Mouse (Mus musculus): ENCODE results near the gene Olfr923. TPM values are rescaled to one million over a fixed set of nuclear protein-coding genes. Genes with fewer than 3 reads are reported as not detected.
"Not testable (repeated sequence)": the region's sequence is repeated elsewhere in the genome, so short reads cannot be mapped to it uniquely, and the experiment has no call there.

Olfr923 gene
- total and polyA plus RNA-seq, 2 experiments from 2014 or later = not detected

- H3K36me3 ChIP-seq (ENCODE audit: insufficient read depth, low read length) = no peaks in the 10 kb centered on the region
- H3K27me3 ChIP-seq (ENCODE audit: insufficient read depth, low read length) = no peaks in the 10 kb centered on the region
- H3K27ac ChIP-seq = no peak within 1 kb of the TSS
- no peak for TF ChIP-seq CTCF (IDR thresholded peaks at IDR 0.05; ENCODE audit: low read depth)
- ATAC-seq (no peak), DNase-seq (ENCODE audit: low spot score) (no peak)
- no peak within 1 kb of the TSS for H3K9ac ChIP-seq (replicated peaks; ENCODE audit: low read length)
- H3K9me3 ChIP-seq (ENCODE audit: low read length) = no peaks in the 10 kb centered on the region
- no peak within 1 kb of the TSS for H3K4me2 ChIP-seq (ENCODE audit: low read depth, low read length)
- H3K4me1 ChIP-seq (ENCODE audit: insufficient read depth, low read length) = no peaks in the 10 kb centered on the region
- H3K4me3 ChIP-seq (ENCODE audit: low read length) = no peak within 1 kb of the TSS
Observed at GRCm38 (mm10) chr9:38854760-38855159, 28.4 kb downstream of the Olfr923 start, which contains the start of gene Olfr26. Olfr26 (plus strand) TSS chr9:38855060.

GRCm38 (mm10) chr9:38874880-38875279, 48.5 kb downstream of the Olfr923 start:
- not testable (repeated sequence) for H3K9ac ChIP-seq (replicated peaks; ENCODE audit: low read length); H3K4me3 ChIP-seq (ENCODE audit: low read length); H3K4me1 ChIP-seq (ENCODE audit: insufficient read depth, low read length); H3K27ac ChIP-seq; H3K27me3 ChIP-seq (ENCODE audit: insufficient read depth, low read length); ATAC-seq; DNase-seq (ENCODE audit: low spot score); H3K36me3 ChIP-seq (ENCODE audit: insufficient read depth, low read length); H3K9me3 ChIP-seq (ENCODE audit: low read length); H3K4me2 ChIP-seq (ENCODE audit: low read depth, low read length)
- WGBS = 54% methylated on average over 2 of the region's 2 CpGs

- H3K4me1 ChIP-seq (ENCODE audit: insufficient read depth, low read length) = no peaks in the 10 kb centered on the region
- H3K4me2 ChIP-seq (ENCODE audit: low read depth, low read length) = no peak within 1 kb of the TSS
- H3K27ac ChIP-seq = no peak within 1 kb of the TSS
- no peak within 1 kb of the TSS for H3K4me3 ChIP-seq (ENCODE audit: low read length)
- H3K36me3 ChIP-seq (ENCODE audit: insufficient read depth, low read length) = no peaks in the 10 kb centered on the region
- WGBS = 87% methylated on average over 2 of the region's 2 CpGs
- H3K9ac ChIP-seq (replicated peaks; ENCODE audit: low read length) = no peak within 1 kb of the TSS
- no peak for DNase-seq (ENCODE audit: low spot score)
- H3K9me3 ChIP-seq (ENCODE audit: low read length) = no peaks in the 10 kb centered on the region
- no peak for ATAC-seq
- TF ChIP-seq CTCF (IDR thresholded peaks at IDR 0.05; ENCODE audit: low read depth) = no peak
- no peaks in the 10 kb centered on the region for H3K27me3 ChIP-seq (ENCODE audit: insufficient read depth, low read length)
Observed at GRCm38 (mm10) chr9:38876826-38877225, 50.5 kb downstream of the Olfr923 start, which contains the start of gene Olfr926. Olfr926 (plus strand) TSS chr9:38877126.

Other genes with a start within 250 kb of the Olfr923 start
- gene Olfr912, start 246.4 kb upstream of the Olfr923 start, total RNA-seq (2014; rRNA removed) = not detected in 2 replicates
- gene Olfr912, start 246.4 kb upstream of the Olfr923 start, polyA plus RNA-seq (2015; fragmentation: Nextera tagmentation; extraction: Ambion mirVana) = not detected in 2 replicates
- not detected in 2 replicates for gene Olfr913, start 233.8 kb upstream of the Olfr923 start, total RNA-seq (2014; rRNA removed)
- gene Olfr913, start 233.8 kb upstream of the Olfr923 start, polyA plus RNA-seq (2015; fragmentation: Nextera tagmentation; extraction: Ambion mirVana) = not detected in 2 replicates
- gene Olfr914, start 221.4 kb upstream of the Olfr923 start, total RNA-seq (2014; rRNA removed) = not detected in 2 replicates
- gene Olfr914, start 221.4 kb upstream of the Olfr923 start, polyA plus RNA-seq (2015; fragmentation: Nextera tagmentation; extraction: Ambion mirVana) = not detected in 2 replicates
- not detected in 2 replicates for gene Olfr916, start 166.7 kb upstream of the Olfr923 start, total RNA-seq (2014; rRNA removed)
- gene Olfr916, start 166.7 kb upstream of the Olfr923 start, polyA plus RNA-seq (2015; fragmentation: Nextera tagmentation; extraction: Ambion mirVana) = not detected in 2 replicates
- gene Olfr917, start 160.7 kb upstream of the Olfr923 start, total RNA-seq (2014; rRNA removed) = not detected in 2 replicates
- not detected in 2 replicates for gene Olfr917, start 160.7 kb upstream of the Olfr923 start, polyA plus RNA-seq (2015; fragmentation: Nextera tagmentation; extraction: Ambion mirVana)
- gene Olfr918, start 151.9 kb upstream of the Olfr923 start, total RNA-seq (2014; rRNA removed) = not detected in 2 replicates
- not detected in 2 replicates for gene Olfr918, start 151.9 kb upstream of the Olfr923 start, polyA plus RNA-seq (2015; fragmentation: Nextera tagmentation; extraction: Ambion mirVana)
- not detected in 2 replicates for gene Olfr919, start 122.9 kb upstream of the Olfr923 start, total RNA-seq (2014; rRNA removed)
- not detected in 2 replicates for gene Olfr919, start 122.9 kb upstream of the Olfr923 start, polyA plus RNA-seq (2015; fragmentation: Nextera tagmentation; extraction: Ambion mirVana)
- 9.2 and 14.1 TPM in 2 replicates for gene Vwa5a, start 108.3 kb upstream of the Olfr923 start, total RNA-seq (2014; rRNA removed)
- 9.4 and 10.2 TPM in 2 replicates for gene Vwa5a, start 108.3 kb upstream of the Olfr923 start, polyA plus RNA-seq (2015; fragmentation: Nextera tagmentation; extraction: Ambion mirVana)
- gene Olfr920, start 74.2 kb upstream of the Olfr923 start, total RNA-seq (2014; rRNA removed) = 0.21 TPM in 1 of 2 replicates, not detected in the other
- 0.03 and 0.06 TPM in 2 replicates for gene Olfr920, start 74.2 kb upstream of the Olfr923 start, polyA plus RNA-seq (2015; fragmentation: Nextera tagmentation; extraction: Ambion mirVana)
- gene Olfr921, start 53.5 kb upstream of the Olfr923 start, total RNA-seq (2014; rRNA removed) = not detected in 2 replicates
- gene Olfr921, start 53.5 kb upstream of the Olfr923 start, polyA plus RNA-seq (2015; fragmentation: Nextera tagmentation; extraction: Ambion mirVana) = not detected in 2 replicates
- not detected in 2 replicates for gene Olfr922, start 11.9 kb upstream of the Olfr923 start, total RNA-seq (2014; rRNA removed)
- gene Olfr922, start 11.9 kb upstream of the Olfr923 start, polyA plus RNA-seq (2015; fragmentation: Nextera tagmentation; extraction: Ambion mirVana) = not detected in 2 replicates
- not detected in 2 replicates for gene Olfr924, start 17.9 kb downstream of the Olfr923 start, total RNA-seq (2014; rRNA removed)
- not detected in 2 replicates for gene Olfr924, start 17.9 kb downstream of the Olfr923 start, polyA plus RNA-seq (2015; fragmentation: Nextera tagmentation; extraction: Ambion mirVana)
- not detected in 2 replicates for gene Olfr26, start 28.5 kb downstream of the Olfr923 start, total RNA-seq (2014; rRNA removed)
- gene Olfr26, start 28.5 kb downstream of the Olfr923 start, polyA plus RNA-seq (2015; fragmentation: Nextera tagmentation; extraction: Ambion mirVana) = not detected in 2 replicates
- not detected in 2 replicates for gene Olfr926, start 50.6 kb downstream of the Olfr923 start, total RNA-seq (2014; rRNA removed)
- not detected in 2 replicates for gene Olfr926, start 50.6 kb downstream of the Olfr923 start, polyA plus RNA-seq (2015; fragmentation: Nextera tagmentation; extraction: Ambion mirVana)
- gene Olfr930, start 103.3 kb downstream of the Olfr923 start, total RNA-seq (2014; rRNA removed) = not detected in 2 replicates
- gene Olfr930, start 103.3 kb downstream of the Olfr923 start, polyA plus RNA-seq (2015; fragmentation: Nextera tagmentation; extraction: Ambion mirVana) = not detected in 2 replicates
- not detected in 2 replicates for gene Olfr933, start 145.8 kb downstream of the Olfr923 start, total RNA-seq (2014; rRNA removed)
- gene Olfr933, start 145.8 kb downstream of the Olfr923 start, polyA plus RNA-seq (2015; fragmentation: Nextera tagmentation; extraction: Ambion mirVana) = not detected in 2 replicates
- not detected in 2 replicates for gene Olfr934, start 161.8 kb downstream of the Olfr923 start, total RNA-seq (2014; rRNA removed)
- not detected in 2 replicates for gene Olfr934, start 161.8 kb downstream of the Olfr923 start, polyA plus RNA-seq (2015; fragmentation: Nextera tagmentation; extraction: Ambion mirVana)
- not detected in 2 replicates for gene Olfr935, start 173.1 kb downstream of the Olfr923 start, total RNA-seq (2014; rRNA removed)
- not detected in 2 replicates for gene Olfr935, start 173.1 kb downstream of the Olfr923 start, polyA plus RNA-seq (2015; fragmentation: Nextera tagmentation; extraction: Ambion mirVana)
- not detected in 2 replicates for gene Olfr146, start 196.8 kb downstream of the Olfr923 start, total RNA-seq (2014; rRNA removed)
- not detected in 2 replicates for gene Olfr146, start 196.8 kb downstream of the Olfr923 start, polyA plus RNA-seq (2015; fragmentation: Nextera tagmentation; extraction: Ambion mirVana)
- not detected in 2 replicates for gene Olfr937, start 238.4 kb downstream of the Olfr923 start, total RNA-seq (2014; rRNA removed)
- gene Olfr937, start 238.4 kb downstream of the Olfr923 start, polyA plus RNA-seq (2015; fragmentation: Nextera tagmentation; extraction: Ambion mirVana) = not detected in 2 replicates